Mouse (Mus musculus): ENCODE measurements at regions not wholly inside any gene's neighbourhood (a gene's known extent, or its start where the extent isn't known, plus 50 kb on each side); places are given as distances from the start of the nearest gene placed in this dataset.

DNA sequence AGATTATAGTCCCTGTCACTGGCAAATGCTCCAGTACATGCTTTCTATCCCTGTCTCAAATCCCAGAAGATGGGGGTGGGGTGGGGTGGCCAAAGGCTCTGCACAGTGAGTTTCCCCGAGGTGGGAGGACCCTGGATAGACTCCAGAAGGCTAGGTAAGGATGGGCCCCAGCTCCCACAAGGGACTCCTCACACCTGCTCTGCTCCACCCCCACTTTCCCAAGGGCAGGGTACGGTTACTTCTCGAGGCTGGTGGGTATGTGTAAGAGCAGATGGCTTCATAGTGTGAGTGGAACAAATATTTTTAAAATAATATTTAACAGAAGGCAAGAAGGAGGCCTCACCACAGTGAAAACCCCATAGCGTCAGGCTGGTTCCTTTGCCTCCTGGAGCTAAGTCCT is 398.6 kb upstream of the Cdh4 start:
- TF ChIP-seq CTCF (IDR thresholded peaks at IDR 0.05; ENCODE audit: borderline replicate concordance, insufficient read depth, low read length) (no peak), POLR2A (IDR thresholded peaks at IDR 0.05; ENCODE audit: low read depth, low read length) (no peak)

Measured in embryonic fibroblast, embryonic 13.5 days (primary cell).